Mouse (Mus musculus) limb, embryonic 10.5 days (tissue): ENCODE measurements around the gene Twf2. TPM values are rescaled to one million over a fixed set of nuclear protein-coding genes. Genes with fewer than 3 reads are reported as not detected.

Experiments
- DNase-seq: peaks from one replicate; pipeline ENCODE4 v3.0.0-alpha.2; 2017; ENCODE audit warnings: low spot score
- H3K27ac ChIP-seq: fragments of 300-500 bp; sonication (generic); 2 replicates; pipeline ENCODE4 v1.5.1; 2016; ENCODE audit warnings: mild to moderate bottlenecking
- H3K27me3 ChIP-seq: fragments of 300-500 bp; sonication (generic); 2 replicates; pipeline ENCODE4 v1.6.1; 2016; ENCODE audit warnings: low read depth, mild to moderate bottlenecking; ENCODE audit not compliant: poor library complexity, severe bottlenecking
- H3K36me3 ChIP-seq: fragments of 300-500 bp; sonication (generic); 2 replicates; pipeline ENCODE4 v1.6.1; 2016; ENCODE audit warnings: mild to moderate bottlenecking, moderate library complexity
- H3K4me1 ChIP-seq: fragments of 300-500 bp; sonication (generic); 2 replicates; pipeline ENCODE4 v1.6.1; 2016
- H3K4me3 ChIP-seq: fragments of 300-500 bp; sonication (generic); 2 replicates; pipeline ENCODE4 v1.5.1; 2016; ENCODE audit warnings: mild to moderate bottlenecking, moderate library complexity
- H3K9me3 ChIP-seq: fragments of 300-500 bp; sonication (generic); replicated peaks from 2 replicates; pipeline ENCODE4 v1.6.1; 2016; ENCODE audit warnings: mild to moderate bottlenecking
- WGBS: fragments of 180-500 bp; shearing (Covaris S2); methylation state at CpG from one replicate; pipeline ENCODE4 v1.1.7; 2016; 5-methylcytosine and 5-hydroxymethylcytosine counted together
- polyA plus RNA-seq: library from polyadenylated mRNA; unstranded; fragments of >200 nt; fragmentation: Nextera tagmentation; extraction: Ambion mirVana; gene quantifications from 2 replicates; pipeline ENCODE4 v1.2.1, GENCODE M21; 2016

The Twf2 gene
- polyA plus RNA-seq, 1 experiment from 2014 or later: 76.6 TPM

DNA sequence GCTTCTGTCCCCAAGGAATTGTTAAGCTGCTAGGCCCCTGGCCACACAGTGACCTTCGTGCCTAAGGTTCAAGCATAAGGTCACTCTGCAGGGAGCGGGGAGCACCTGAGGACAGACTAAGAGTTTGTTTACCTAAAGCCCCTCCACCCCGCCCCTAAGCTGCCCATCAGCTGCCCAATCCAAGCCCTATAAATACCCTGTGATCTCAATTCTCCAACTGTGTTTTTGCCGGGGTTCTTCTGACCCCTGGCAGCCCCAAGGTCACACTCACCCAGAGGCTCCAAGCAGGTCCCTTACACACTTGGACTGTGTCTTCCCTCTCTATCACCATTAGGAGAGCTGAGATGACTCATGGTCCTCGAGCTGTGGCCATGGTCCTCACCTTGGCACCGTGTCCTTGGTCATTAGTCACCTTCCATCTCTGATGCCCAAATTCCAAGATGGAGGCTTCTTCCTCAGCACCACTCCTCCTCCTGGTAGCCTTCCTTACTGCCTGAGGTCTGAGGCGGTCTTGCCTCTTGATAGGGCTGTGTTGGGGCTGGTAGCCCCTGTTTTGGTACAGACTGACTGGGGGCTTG is 2.9 kb downstream of the Twf2 start:
- no peak for DNase-seq
- Histone ChIP-seq H3K27me3 (no peaks in the 10 kb centered on the region), H3K36me3 (peaks cover 32% of the 10 kb centered on the region), H3K27ac (no peak overlapping the region), H3K9me3 (no peaks in the 10 kb centered on the region), H3K4me3 (no peak overlapping the region), H3K4me1 (peaks cover 36% of the 10 kb centered on the region)
- WGBS: 82% methylated on average over 7 of the region's 7 CpGs

DNA sequence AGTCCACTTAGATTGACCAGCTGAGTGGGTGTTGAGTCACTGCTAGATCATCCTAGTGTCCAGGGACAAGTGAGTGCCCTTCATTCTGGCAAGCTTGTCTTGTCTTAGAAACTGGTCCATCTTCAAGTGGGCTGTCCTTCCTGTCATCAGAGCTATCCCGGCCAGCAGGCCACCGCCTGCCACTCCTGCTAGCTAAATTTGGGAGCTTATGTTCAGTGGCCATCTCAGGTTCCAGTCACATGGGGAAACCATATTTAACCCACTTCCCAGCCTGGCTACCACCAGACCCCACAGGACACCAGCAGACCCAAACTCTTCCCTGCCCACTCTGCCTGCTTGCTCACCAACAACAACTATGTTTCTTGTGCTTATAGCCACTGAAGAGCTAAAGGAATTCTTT is 3.6 kb downstream of the Twf2 start:
- no peaks in the 10 kb centered on the region for H3K9me3 ChIP-seq
- WGBS: 89% methylated on average over 2 of the region's 2 CpGs
- H3K27me3 ChIP-seq: no peaks in the 10 kb centered on the region
- DNase-seq: no peak
- H3K4me3 ChIP-seq: no peak overlapping the region
- H3K27ac ChIP-seq: no peak overlapping the region
- peaks cover 32% of the 10 kb centered on the region for H3K36me3 ChIP-seq
- H3K4me1 ChIP-seq: peaks cover 43% of the 10 kb centered on the region

DNA sequence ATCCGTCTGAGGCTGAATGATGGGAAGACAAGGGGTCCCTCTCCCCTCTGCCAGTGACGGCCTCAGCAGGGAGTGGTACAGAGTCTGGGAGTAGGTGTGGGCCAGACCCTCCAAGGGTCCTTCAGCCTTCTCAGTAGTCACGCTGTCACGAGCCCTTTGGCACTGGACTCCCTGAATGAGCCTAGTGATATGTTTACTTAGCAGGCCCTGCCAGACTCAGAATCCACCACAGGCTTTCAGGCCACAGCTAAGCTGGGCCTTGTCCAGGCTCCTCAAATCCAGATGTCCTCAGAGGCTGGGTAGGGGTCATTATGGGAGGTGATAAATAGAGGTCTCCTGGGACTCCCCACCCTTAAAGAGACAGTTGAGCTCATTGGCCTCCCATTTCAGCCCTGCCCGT is 5.3 kb downstream of the Twf2 start:
- Histone ChIP-seq H3K4me1 (peaks cover 41% of the 10 kb centered on the region), H3K27ac (no peak overlapping the region), H3K9me3 (no peaks in the 10 kb centered on the region), H3K36me3 (peaks cover 45% of the 10 kb centered on the region), H3K27me3 (no peaks in the 10 kb centered on the region), H3K4me3 (no peak overlapping the region)
- no peak for DNase-seq
- WGBS: 72% methylated on average over 5 of the region's 5 CpGs

DNA sequence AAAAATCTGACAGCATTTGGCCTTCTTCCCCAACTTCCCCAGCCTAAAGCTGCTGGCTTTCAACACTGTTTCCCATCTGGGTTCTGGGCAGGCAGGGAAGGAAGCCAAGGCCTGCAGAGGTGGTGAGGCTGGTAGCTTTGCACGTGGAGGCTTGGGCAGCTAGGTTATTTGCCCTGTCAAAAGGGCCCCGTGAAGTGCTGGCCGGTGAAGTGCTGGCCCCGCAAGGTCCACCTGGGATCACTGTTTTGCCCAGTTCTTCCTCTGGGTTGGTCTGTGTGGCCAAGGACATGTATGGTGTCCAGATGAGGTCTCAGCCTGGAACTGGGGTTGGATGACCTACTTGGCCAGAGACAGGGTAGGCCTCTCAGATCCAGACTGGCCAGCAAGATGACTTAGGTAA is 7.0 kb downstream of the Twf2 start:
- peaks cover 55% of the 10 kb centered on the region for H3K36me3 ChIP-seq
- no peak for DNase-seq
- WGBS: 94% methylated on average over 4 of the region's 4 CpGs
- H3K4me1 ChIP-seq: peaks cover 23% of the 10 kb centered on the region
- no peaks in the 10 kb centered on the region for H3K9me3 ChIP-seq
- H3K27me3 ChIP-seq: no peaks in the 10 kb centered on the region
- no peak overlapping the region for H3K4me3 ChIP-seq
- no peak overlapping the region for H3K27ac ChIP-seq

DNA sequence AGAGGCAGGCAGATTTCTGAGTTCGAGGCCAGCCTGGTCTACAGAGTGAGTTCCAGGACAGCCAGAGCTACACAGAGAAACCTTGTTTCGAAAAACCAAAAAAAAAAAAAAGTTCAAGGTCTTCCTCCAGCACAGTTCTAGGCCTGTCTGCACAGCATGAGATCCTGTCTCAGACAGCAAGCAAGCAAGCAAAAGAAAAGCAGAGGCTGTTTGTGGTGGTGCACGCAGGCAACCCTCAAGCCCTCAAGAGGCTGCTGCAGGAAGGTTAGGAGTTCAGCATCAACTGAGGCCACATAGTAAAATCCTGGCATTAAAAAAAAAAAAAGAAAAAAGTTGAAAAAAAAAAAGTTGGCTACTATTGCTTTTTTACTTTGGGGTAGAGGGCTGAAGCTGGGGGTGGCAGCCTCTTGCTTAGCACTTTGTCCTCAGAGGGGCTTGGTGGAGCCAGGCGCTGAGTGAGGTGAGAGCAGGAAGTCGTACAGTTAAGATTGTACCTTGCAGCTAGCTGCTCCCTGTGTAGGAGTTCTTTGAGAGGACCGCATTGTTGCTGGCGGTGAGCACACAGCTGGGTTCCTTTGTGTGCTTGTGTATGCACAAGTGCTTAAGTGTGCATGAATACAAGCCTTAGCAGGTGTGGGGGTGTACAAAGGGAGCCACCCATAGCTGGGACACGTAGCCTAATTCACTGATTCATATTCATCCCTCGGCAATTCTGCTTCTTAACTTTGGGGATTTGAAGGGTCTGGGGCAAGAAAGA is 8.1 kb downstream of the Twf2 start:
- Histone ChIP-seq H3K27me3 (no peaks in the 10 kb centered on the region), H3K4me3 (peak overlapping the region; percentile 43), H3K9me3 (no peaks in the 10 kb centered on the region), H3K36me3 (peaks cover 56% of the 10 kb centered on the region), H3K27ac (peak overlapping the region; percentile 80), H3K4me1 (peaks cover 17% of the 10 kb centered on the region)
- WGBS: 67% methylated on average over 9 of the region's 9 CpGs
- DNase-seq: no peak

DNA sequence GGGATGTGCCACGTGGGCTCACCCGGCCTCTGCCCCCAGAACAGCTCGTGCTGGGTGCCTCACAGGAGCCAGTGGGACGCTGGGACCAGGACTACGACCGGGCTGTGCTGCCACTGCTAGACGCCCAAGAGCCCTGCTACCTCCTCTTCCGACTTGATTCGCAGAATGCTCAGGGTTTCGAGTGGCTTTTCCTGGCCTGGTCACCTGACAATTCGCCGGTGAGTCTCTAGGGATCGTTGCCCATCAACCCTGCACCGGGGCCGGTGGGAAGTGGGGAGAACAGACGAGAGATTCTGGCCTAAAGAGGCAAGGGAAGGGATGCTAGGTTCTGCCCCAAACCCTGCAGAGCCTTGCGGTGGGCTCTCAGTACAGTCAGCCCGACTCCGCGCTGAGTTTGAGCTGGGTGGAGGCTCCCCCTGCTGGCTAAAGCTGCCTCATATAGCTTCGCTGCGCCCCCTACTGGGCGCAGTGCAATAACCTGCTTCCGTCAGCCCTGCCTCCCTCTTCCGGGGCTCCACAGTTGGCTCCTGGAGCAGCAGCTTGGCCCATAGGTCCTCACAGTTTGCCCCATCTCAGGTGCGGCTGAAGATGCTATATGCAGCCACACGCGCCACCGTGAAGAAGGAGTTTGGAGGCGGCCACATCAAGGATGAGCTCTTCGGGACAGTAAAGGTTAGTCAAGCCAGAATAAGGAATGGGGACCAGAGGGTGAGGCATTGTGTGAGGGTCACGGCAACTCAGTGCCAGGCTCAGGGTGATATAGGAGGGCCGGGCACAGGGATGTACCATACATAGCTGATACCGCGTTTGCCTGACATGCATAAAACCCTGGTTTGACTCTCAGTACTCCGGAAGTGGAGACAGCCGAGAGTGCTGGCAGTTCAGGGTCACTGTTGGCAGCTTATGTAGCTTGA is 9.0 kb downstream of the Twf2 start:
- Histone ChIP-seq H3K4me1 (peaks cover 16% of the 10 kb centered on the region), H3K27ac (peak overlapping the region; percentile 80), H3K4me3 (peak overlapping the region; percentile 43), H3K27me3 (no peaks in the 10 kb centered on the region), H3K36me3 (peaks cover 59% of the 10 kb centered on the region), H3K9me3 (no peaks in the 10 kb centered on the region)
- WGBS: 18% methylated on average over 37 of the region's 37 CpGs
- peak; percentile 95 for DNase-seq

DNA sequence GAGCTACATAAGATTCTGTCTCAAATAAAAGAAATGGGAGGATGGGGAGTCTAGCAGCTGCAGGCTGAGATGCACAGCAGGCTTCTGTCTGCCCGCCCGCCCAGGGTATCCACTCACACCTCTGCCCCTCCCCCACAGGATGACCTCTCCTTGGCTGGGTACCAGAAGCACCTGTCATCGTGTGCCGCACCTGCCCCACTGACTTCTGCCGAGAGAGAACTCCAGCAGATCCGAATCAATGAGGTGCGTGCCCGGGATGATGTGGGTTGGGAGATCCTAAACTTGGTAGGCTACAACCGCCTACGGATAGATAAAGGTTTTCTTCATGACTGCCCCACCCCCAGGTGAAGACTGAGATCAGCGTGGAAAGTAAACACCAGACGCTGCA is 9.7 kb downstream of the Twf2 start:
- Histone ChIP-seq H3K4me1 (peaks cover 16% of the 10 kb centered on the region), H3K36me3 (peaks cover 56% of the 10 kb centered on the region), H3K4me3 (no peak overlapping the region), H3K27ac (no peak overlapping the region), H3K9me3 (no peaks in the 10 kb centered on the region), H3K27me3 (no peaks in the 10 kb centered on the region)
- WGBS: 85% methylated on average over 12 of the region's 12 CpGs
- DNase-seq: no peak

DNA sequence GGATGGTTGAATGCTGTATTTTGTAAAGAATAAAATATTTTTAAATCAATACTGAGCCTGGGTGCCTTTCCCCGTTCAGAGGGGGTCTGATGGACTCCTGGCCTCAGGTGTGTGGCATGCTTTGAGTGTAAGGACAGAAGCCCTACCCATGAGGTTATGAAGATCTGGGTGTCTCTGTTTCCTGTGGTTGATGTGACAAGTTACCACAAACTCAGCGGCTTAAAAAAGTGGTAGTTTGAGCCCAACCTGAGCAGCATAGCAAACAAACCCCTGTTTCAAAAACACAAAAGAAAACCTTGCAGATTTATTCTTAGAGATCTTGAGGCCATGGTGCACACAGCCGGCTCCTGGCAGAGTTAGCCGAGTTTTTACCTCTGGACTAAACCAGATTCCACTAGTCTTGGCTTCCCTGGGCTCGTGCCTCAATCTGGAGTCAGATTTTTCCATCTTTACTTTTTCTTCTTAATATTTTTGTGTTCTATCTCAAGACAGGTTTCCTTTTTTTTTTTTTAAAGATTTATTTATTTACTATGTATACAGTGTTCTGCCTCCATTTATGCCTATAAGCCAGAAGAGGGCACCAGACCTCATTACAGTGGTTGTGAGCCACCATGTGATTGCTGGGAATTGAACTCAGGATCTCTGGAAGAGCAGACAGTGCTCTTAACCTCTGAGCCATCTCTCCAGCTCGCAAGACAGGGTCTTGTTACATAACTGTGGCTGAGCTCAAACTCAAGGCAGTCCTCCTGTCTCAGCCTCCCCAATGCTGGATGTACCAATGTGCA is 12.6 kb downstream of the Twf2 start:
- DNase-seq: no peak
- Histone ChIP-seq H3K27ac (no peak overlapping the region), H3K4me3 (no peak overlapping the region), H3K4me1 (peaks cover 16% of the 10 kb centered on the region), H3K36me3 (peaks cover 41% of the 10 kb centered on the region), H3K27me3 (no peaks in the 10 kb centered on the region), H3K9me3 (no peaks in the 10 kb centered on the region)
- WGBS: 85% methylated on average over 6 of the region's 6 CpGs

DNA sequence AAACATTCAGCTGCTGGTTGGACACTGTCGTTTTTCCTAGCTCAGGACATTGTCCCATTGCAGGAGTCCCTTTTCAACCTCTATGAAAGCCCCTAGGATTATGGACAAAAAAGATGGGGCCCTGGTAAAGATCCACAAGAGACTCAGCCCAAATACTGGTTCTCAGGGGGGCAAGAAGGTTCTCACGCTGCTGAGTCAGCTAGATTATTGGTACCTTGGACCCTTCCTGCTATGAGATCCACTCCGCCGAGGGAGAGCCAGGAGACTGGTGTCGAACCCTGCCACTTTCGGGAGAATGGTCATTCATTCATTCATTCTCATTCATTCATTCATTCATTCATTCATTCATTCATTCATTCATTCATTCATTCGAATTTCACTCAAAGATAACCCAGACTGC is 14.1 kb downstream of the Twf2 start:
- 86% methylated on average over 7 of the region's 7 CpGs for WGBS
- Histone ChIP-seq H3K9me3 (no peaks in the 10 kb centered on the region), H3K4me3 (no peak overlapping the region), H3K27me3 (no peaks in the 10 kb centered on the region), H3K36me3 (peaks cover 40% of the 10 kb centered on the region), H3K27ac (no peak overlapping the region), H3K4me1 (peaks cover 5% of the 10 kb centered on the region)
- no peak for DNase-seq

DNA sequence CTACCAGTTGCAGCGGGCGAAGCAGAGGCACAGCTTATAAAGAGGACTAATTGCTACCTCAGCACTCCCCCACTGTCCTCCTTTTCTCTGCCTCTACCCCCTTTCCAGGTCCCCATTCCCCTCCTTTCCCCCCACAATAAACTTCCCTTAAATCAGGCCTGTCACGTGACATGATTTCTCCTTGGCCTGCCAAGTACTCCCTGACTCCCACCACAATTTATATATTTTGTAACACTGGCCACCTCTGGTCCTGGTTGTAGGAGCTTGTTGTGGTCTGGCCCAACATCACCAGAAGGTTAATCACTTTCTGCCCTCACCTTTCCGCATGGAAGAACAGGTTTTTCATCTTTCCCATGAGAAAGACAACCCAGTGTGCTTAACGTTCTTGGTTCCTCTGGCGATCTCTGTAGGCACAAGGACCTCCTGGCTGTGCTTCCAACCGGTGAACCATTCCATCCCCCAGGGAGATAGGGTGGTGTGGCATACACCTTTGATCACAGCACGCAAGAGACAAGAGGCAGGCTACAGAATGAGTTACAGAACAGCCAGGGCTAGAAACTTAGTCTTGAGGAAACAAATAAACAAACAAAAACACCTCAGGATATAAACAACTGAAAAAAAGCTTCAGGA is 18.1 kb downstream of the Twf2 start:
- H3K27ac ChIP-seq: no peak overlapping the region
- DNase-seq: no peak
- H3K36me3 ChIP-seq: 0 out of 2 replicates have a peak, but pooled peaks cover 4% of the 10 kb centered on the region
- no peaks in the 10 kb centered on the region for H3K9me3 ChIP-seq
- no peak overlapping the region for H3K4me3 ChIP-seq
- 65% methylated on average over 8 of the region's 8 CpGs for WGBS
- H3K27me3 ChIP-seq: peaks cover 33% of the 10 kb centered on the region
- peaks cover 6% of the 10 kb centered on the region for H3K4me1 ChIP-seq

DNA sequence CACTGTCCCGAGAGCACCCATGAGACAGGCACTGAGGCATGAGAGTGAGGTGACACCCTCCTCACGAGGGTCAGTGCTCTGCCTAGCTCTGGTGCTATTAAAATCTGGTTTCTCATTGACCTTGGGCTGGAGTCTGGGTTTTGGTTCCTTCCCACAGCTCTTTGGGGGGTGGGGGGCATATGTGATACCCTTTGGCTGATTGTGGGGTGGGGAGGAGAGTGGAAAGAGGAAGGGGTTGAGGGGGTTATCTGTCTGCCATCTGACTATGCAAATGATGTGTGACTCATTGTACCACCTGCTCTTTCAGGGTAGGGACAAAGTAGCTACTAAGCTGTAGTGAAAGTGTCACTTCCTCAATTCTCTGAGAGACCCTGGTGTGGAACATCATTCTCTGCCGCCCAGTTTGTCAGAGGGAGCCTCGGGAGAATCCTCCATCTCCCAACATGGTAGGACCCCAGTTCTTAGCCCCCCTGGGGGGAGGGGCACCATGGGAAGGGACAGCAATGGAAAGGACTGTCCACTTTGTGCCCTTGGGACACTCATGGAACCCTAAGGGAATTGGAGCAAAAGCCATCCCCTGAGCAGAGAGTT is 19.4 kb downstream of the Twf2 start, which contains the start of gene Tlr9:
TSS of gene Tlr9 (plus strand) at position 338 of the 591 bp plus-strand sequence.
- WGBS: 83% methylated on average over 4 of the region's 4 CpGs
- peaks cover 14% of the 10 kb centered on the region for H3K4me1 ChIP-seq
- H3K36me3 ChIP-seq: no peaks in the 10 kb centered on the region
- H3K27me3 ChIP-seq: peaks cover 44% of the 10 kb centered on the region
- H3K27ac ChIP-seq: no peak within 1 kb of the TSS
- H3K9me3 ChIP-seq: no peaks in the 10 kb centered on the region
- DNase-seq: no peak
- no peak within 1 kb of the TSS for H3K4me3 ChIP-seq

DNA sequence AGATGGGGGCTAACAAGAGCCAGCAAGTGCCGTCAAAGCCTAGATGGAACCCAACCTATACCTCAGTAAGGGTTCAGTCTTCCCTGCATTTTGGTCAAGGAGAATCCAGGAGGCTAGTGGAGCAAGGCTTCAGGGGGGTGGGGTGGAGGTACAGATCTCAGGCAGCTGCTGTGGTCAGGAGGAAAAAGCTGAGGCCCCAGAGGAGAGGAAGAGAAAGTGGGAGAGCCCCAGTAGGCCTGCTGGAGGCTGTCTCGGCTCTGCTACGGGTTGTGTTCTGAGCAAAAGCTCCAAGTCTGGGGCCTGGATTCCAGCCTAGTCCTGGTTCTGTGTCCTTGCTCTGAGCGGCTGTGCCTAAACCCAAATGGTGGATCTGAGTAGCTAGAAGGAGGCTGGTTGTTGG is 20.1 kb downstream of the Twf2 start:
- H3K27ac ChIP-seq: no peak overlapping the region
- 91% methylated on average over 4 of the region's 4 CpGs for WGBS
- no peak for DNase-seq

More for the DNA sequence above, 20.1 kb downstream of the Twf2 start:
- H3K4me3 ChIP-seq: no peak overlapping the region
- H3K9me3 ChIP-seq: no peaks in the 10 kb centered on the region
- H3K27me3 ChIP-seq: peaks cover 44% of the 10 kb centered on the region
- peaks cover 14% of the 10 kb centered on the region for H3K4me1 ChIP-seq
- H3K36me3 ChIP-seq: no peaks in the 10 kb centered on the region
